Mouse (Mus musculus): Measurements from ENCODE around the gene Arhgap28. TPM values are rescaled to one million over a fixed set of nuclear protein-coding genes. Genes with fewer than 3 reads are reported as not detected.

The Arhgap28 gene
- polyA plus RNA-seq, 1 experiment from 2014 or later, result 39.7 TPM

- Histone ChIP-seq H3K27ac (ENCODE audit: low read length) (peak overlapping the region; percentile 63), H3K9me3 (ENCODE audit: control insufficient read depth, low read length) (no peaks in the 10 kb centered on the region), H3K27me3 (ENCODE audit: control insufficient read depth, insufficient read depth, low read depth, low read length) (no peaks in the 10 kb centered on the region), H3K36me3 (ENCODE audit: control insufficient read depth, insufficient read depth, low read length) (no peaks in the 10 kb centered on the region), H3K4me1 (replicated peaks; ENCODE audit: control insufficient read depth, insufficient read depth, low read length) (peaks cover 40% of the 10 kb centered on the region), H3K4me3 (ENCODE audit: low read length) (no peak overlapping the region), H3K4me2 (ENCODE audit: low read depth, low read length) (no peak overlapping the region), H3K9ac (ENCODE audit: low read length) (no peak overlapping the region)
- 22% methylated on average over 2 of the region's 2 CpGs for WGBS
- no peak for ATAC-seq (ENCODE audit: low read depth)
These were observed 27.5 kb downstream of the Arhgap28 start for GRCm38 (mm10) chr17:67976465-67976864.

GRCm38 (mm10) chr17:67976027-67976426 lies 27.9 kb downstream of the Arhgap28 start:
- peaks cover 40% of the 10 kb centered on the region for H3K4me1 ChIP-seq (replicated peaks; ENCODE audit: control insufficient read depth, insufficient read depth, low read length)
- H3K27ac ChIP-seq (ENCODE audit: low read length), result no peak overlapping the region
- no peak for ATAC-seq (ENCODE audit: low read depth)
- no peak overlapping the region for H3K4me2 ChIP-seq (ENCODE audit: low read depth, low read length)
- H3K9me3 ChIP-seq (ENCODE audit: control insufficient read depth, low read length), result no peaks in the 10 kb centered on the region
- no peaks in the 10 kb centered on the region for H3K36me3 ChIP-seq (ENCODE audit: control insufficient read depth, insufficient read depth, low read length)
- no peaks in the 10 kb centered on the region for H3K27me3 ChIP-seq (ENCODE audit: control insufficient read depth, insufficient read depth, low read depth, low read length)
- no peak overlapping the region for H3K4me3 ChIP-seq (ENCODE audit: low read length)
- no peak overlapping the region for H3K9ac ChIP-seq (ENCODE audit: low read length)

- no peak overlapping the region for H3K4me2 ChIP-seq (ENCODE audit: low read depth, low read length)
- whole genome bisulfite sequencing, result 40% methylated on average over 2 of the region's 2 CpGs
These were observed 29.2 kb downstream of the Arhgap28 start for GRCm38 (mm10) chr17:67974679-67975078.

GRCm38 (mm10) chr17:67966853-67967540 lies 36.9 kb downstream of the Arhgap28 start:
- H3K9me3 ChIP-seq (ENCODE audit: control insufficient read depth, low read length), result no peaks in the 10 kb centered on the region
- WGBS, result 37% methylated on average over 8 of the region's 8 CpGs
- H3K4me1 ChIP-seq (replicated peaks; ENCODE audit: control insufficient read depth, insufficient read depth, low read length), result 0 out of 2 replicates have a peak, but pooled peaks cover 3% of the 10 kb centered on the region
- no peaks in the 10 kb centered on the region for H3K36me3 ChIP-seq (ENCODE audit: control insufficient read depth, insufficient read depth, low read length)
- ATAC-seq (ENCODE audit: low read depth), result no peak
- no peak overlapping the region for H3K27ac ChIP-seq (ENCODE audit: low read length)
- H3K9ac ChIP-seq (ENCODE audit: low read length), result no peak overlapping the region
- H3K27me3 ChIP-seq (ENCODE audit: control insufficient read depth, insufficient read depth, low read depth, low read length), result no peaks in the 10 kb centered on the region
- H3K4me2 ChIP-seq (ENCODE audit: low read depth, low read length), result no peak overlapping the region
- no peak overlapping the region for H3K4me3 ChIP-seq (ENCODE audit: low read length)

More at GRCm38 (mm10) chr17:67974679-67975078, 29.2 kb downstream of the Arhgap28 start:
- no peaks in the 10 kb centered on the region for H3K27me3 ChIP-seq (ENCODE audit: control insufficient read depth, insufficient read depth, low read depth, low read length)
- H3K27ac ChIP-seq (ENCODE audit: low read length), result no peak overlapping the region
- ATAC-seq (ENCODE audit: low read depth), result no peak
- no peak overlapping the region for H3K9ac ChIP-seq (ENCODE audit: low read length)
- no peaks in the 10 kb centered on the region for H3K9me3 ChIP-seq (ENCODE audit: control insufficient read depth, low read length)
- peaks cover 37% of the 10 kb centered on the region for H3K4me1 ChIP-seq (replicated peaks; ENCODE audit: control insufficient read depth, insufficient read depth, low read length)
- H3K4me3 ChIP-seq (ENCODE audit: low read length), result no peak overlapping the region
- H3K36me3 ChIP-seq (ENCODE audit: control insufficient read depth, insufficient read depth, low read length), result no peaks in the 10 kb centered on the region

- Histone ChIP-seq H3K4me3 (ENCODE audit: low read length) (no peak overlapping the region), H3K4me1 (replicated peaks; ENCODE audit: control insufficient read depth, insufficient read depth, low read length) (0 out of 2 replicates have a peak, but pooled peaks cover 5% of the 10 kb centered on the region), H3K9ac (ENCODE audit: low read length) (no peak overlapping the region), H3K9me3 (ENCODE audit: control insufficient read depth, low read length) (no peaks in the 10 kb centered on the region), H3K4me2 (ENCODE audit: low read depth, low read length) (no peak overlapping the region), H3K27ac (ENCODE audit: low read length) (no peak overlapping the region), H3K36me3 (ENCODE audit: control insufficient read depth, insufficient read depth, low read length) (no peaks in the 10 kb centered on the region), H3K27me3 (ENCODE audit: control insufficient read depth, insufficient read depth, low read depth, low read length) (no peaks in the 10 kb centered on the region)
- ATAC-seq (ENCODE audit: low read depth), result no peak
- 79% methylated on average over 6 of the region's 6 CpGs for WGBS
These were observed 41.1 kb downstream of the Arhgap28 start for GRCm38 (mm10) chr17:67962858-67963257.

GRCm38 (mm10) chr17:67962020-67962419 lies 41.9 kb downstream of the Arhgap28 start:
- H3K36me3 ChIP-seq (ENCODE audit: control insufficient read depth, insufficient read depth, low read length), result no peaks in the 10 kb centered on the region
- H3K9ac ChIP-seq (ENCODE audit: low read length), result no peak overlapping the region
- H3K27me3 ChIP-seq (ENCODE audit: control insufficient read depth, insufficient read depth, low read depth, low read length), result no peaks in the 10 kb centered on the region
- H3K4me2 ChIP-seq (ENCODE audit: low read depth, low read length), result no peak overlapping the region
- WGBS, result 84% methylated on average over 8 of the region's 8 CpGs
- no peak overlapping the region for H3K4me3 ChIP-seq (ENCODE audit: low read length)
- no peaks in the 10 kb centered on the region for H3K9me3 ChIP-seq (ENCODE audit: control insufficient read depth, low read length)
- H3K27ac ChIP-seq (ENCODE audit: low read length), result no peak overlapping the region
- ATAC-seq (ENCODE audit: low read depth), result no peak
- H3K4me1 ChIP-seq (replicated peaks; ENCODE audit: control insufficient read depth, insufficient read depth, low read length), result peaks cover 5% of the 10 kb centered on the region; the same call in 1 of the 2 replicates

- Histone ChIP-seq H3K9ac (ENCODE audit: low read length) (no peak overlapping the region), H3K4me1 (replicated peaks; ENCODE audit: control insufficient read depth, insufficient read depth, low read length) (peaks cover 30% of the 10 kb centered on the region), H3K27ac (ENCODE audit: low read length) (no peak overlapping the region), H3K9me3 (ENCODE audit: control insufficient read depth, low read length) (no peaks in the 10 kb centered on the region), H3K27me3 (ENCODE audit: control insufficient read depth, insufficient read depth, low read depth, low read length) (no peaks in the 10 kb centered on the region), H3K4me2 (ENCODE audit: low read depth, low read length) (no peak overlapping the region), H3K4me3 (ENCODE audit: low read length) (no peak overlapping the region), H3K36me3 (ENCODE audit: control insufficient read depth, insufficient read depth, low read length) (no peaks in the 10 kb centered on the region)
- WGBS, result 87% methylated on average over 7 of the region's 7 CpGs
- ATAC-seq (ENCODE audit: low read depth), result no peak
These were observed 45.0 kb downstream of the Arhgap28 start for GRCm38 (mm10) chr17:67958909-67959308.

GRCm38 (mm10) chr17:67957603-67958002 lies 46.3 kb downstream of the Arhgap28 start:
- Histone ChIP-seq H3K27ac (ENCODE audit: low read length) (no peak overlapping the region), H3K27me3 (ENCODE audit: control insufficient read depth, insufficient read depth, low read depth, low read length) (no peaks in the 10 kb centered on the region), H3K9ac (ENCODE audit: low read length) (no peak overlapping the region), H3K4me2 (ENCODE audit: low read depth, low read length) (no peak overlapping the region), H3K4me3 (ENCODE audit: low read length) (no peak overlapping the region), H3K9me3 (ENCODE audit: control insufficient read depth, low read length) (no peaks in the 10 kb centered on the region), H3K4me1 (replicated peaks; ENCODE audit: control insufficient read depth, insufficient read depth, low read length) (peaks cover 42% of the 10 kb centered on the region), H3K36me3 (ENCODE audit: control insufficient read depth, insufficient read depth, low read length) (no peaks in the 10 kb centered on the region)
- no peak for ATAC-seq (ENCODE audit: low read depth)
- 41% methylated on average over 1 of the region's 1 CpGs for whole genome bisulfite sequencing

- WGBS, result 23% methylated on average over 10 of the region's 10 CpGs
- Histone ChIP-seq H3K9ac (ENCODE audit: low read length) (peak overlapping the region; percentile 40; the same call in 1 of the 2 replicates), H3K27me3 (ENCODE audit: control insufficient read depth, insufficient read depth, low read depth, low read length) (no peaks in the 10 kb centered on the region), H3K4me3 (ENCODE audit: low read length) (no peak overlapping the region), H3K36me3 (ENCODE audit: control insufficient read depth, insufficient read depth, low read length) (no peaks in the 10 kb centered on the region), H3K4me2 (ENCODE audit: low read depth, low read length) (peak overlapping the region; percentile 18; the same call in 1 of the 2 replicates), H3K27ac (ENCODE audit: low read length) (peak overlapping the region; percentile 84), H3K4me1 (replicated peaks; ENCODE audit: control insufficient read depth, insufficient read depth, low read length) (peaks cover 54% of the 10 kb centered on the region), H3K9me3 (ENCODE audit: control insufficient read depth, low read length) (no peaks in the 10 kb centered on the region)
- peak; percentile 50 for ATAC-seq (ENCODE audit: low read depth)
These were observed 47.8 kb downstream of the Arhgap28 start for GRCm38 (mm10) chr17:67955876-67956690.

Measured in lung, embryonic 16.5 days (tissue).